Mouse (Mus musculus) ES-E14 (cell line): ENCODE data around the gene BC034090. TPM values are rescaled to one million over a fixed set of nuclear protein-coding genes. Genes with fewer than 3 reads are reported as not detected.

Experiments
- DNase-seq: peaks from one replicate; pipeline ENCODE4 v3.0.0-alpha.2; 2013; ENCODE audit warnings: low read depth, low spot score
- H3K27ac ChIP-seq: 2 replicates; pipeline ENCODE4 v1.5.1; 2012; ENCODE audit warnings: low read depth, mild to moderate bottlenecking, low read length, moderate library complexity, mixed read lengths; ENCODE audit not compliant: poor library complexity, insufficient read depth, severe bottlenecking
- H3K36me3 ChIP-seq: 2 replicates; pipeline ENCODE4 v1.6.1; 2012; ENCODE audit warnings: mild to moderate bottlenecking, low read length, moderate library complexity, mixed read lengths; ENCODE audit not compliant: control insufficient read depth, poor library complexity, insufficient read depth, severe bottlenecking
- H3K4me1 ChIP-seq, 2 experiments: fragments of 150-350 bp in 1 of 2; sonication (generic) in 1 of 2; 2 replicates each; pipeline ENCODE4 v1.6.1; 2012; ENCODE audit warnings: low read length in 2 of 2, mild to moderate bottlenecking in 1 of 2, mixed read lengths in 1 of 2; ENCODE audit not compliant: control insufficient read depth in 2 of 2, insufficient read depth in 2 of 2, poor library complexity in 1 of 2
- H3K4me3 ChIP-seq, 2 experiments: fragments of 150-350 bp in 1 of 2; sonication (generic) in 1 of 2; 2 replicates each; pipeline ENCODE4 v1.5.1; 2012; ENCODE audit warnings: low read length in 2 of 2, low read depth in 1 of 2, mild to moderate bottlenecking in 1 of 2, mixed read lengths in 1 of 2; ENCODE audit not compliant: insufficient read depth in 1 of 2, poor library complexity in 1 of 2, severe bottlenecking in 1 of 2
- H3K9ac ChIP-seq: 2 replicates; pipeline ENCODE4 v1.6.1; 2012; ENCODE audit warnings: low read depth, mild to moderate bottlenecking, low read length, mixed read lengths; ENCODE audit not compliant: poor library complexity, insufficient read depth, severe bottlenecking
- H3K9me3 ChIP-seq: fragments of 150-350 bp; sonication (generic); 2 replicates; pipeline ENCODE4 v1.6.1; 2012; ENCODE audit warnings: low read depth, mild to moderate bottlenecking, low read length; ENCODE audit not compliant: control insufficient read depth, insufficient read depth
- CHD2 ChIP-seq: IDR thresholded peaks from 2 replicates; pipeline ENCODE4 v1.6.1; 2014; ENCODE audit warnings: mild to moderate bottlenecking, low read depth, low read length, inconsistent platforms
- HCFC1 ChIP-seq: IDR thresholded peaks from 2 replicates; pipeline ENCODE4 v1.6.1; 2012; ENCODE audit warnings: low read length, inconsistent platforms, borderline replicate concordance; ENCODE audit not compliant: insufficient read depth
- MAFK ChIP-seq: IDR thresholded peaks from 2 replicates; pipeline ENCODE4 v1.6.1; 2014; ENCODE audit warnings: mild to moderate bottlenecking, low read depth, low read length, inconsistent platforms; ENCODE audit not compliant: insufficient read depth
- ZC3H11A ChIP-seq: IDR thresholded peaks from 2 replicates; pipeline ENCODE4 v1.6.1; 2012; ENCODE audit warnings: low read depth, mild to moderate bottlenecking, inconsistent platforms, low read length, borderline replicate concordance
- ZNF384 ChIP-seq: IDR thresholded peaks from 2 replicates; pipeline ENCODE4 v1.6.1; 2012; ENCODE audit warnings: low read depth, low read length, inconsistent platforms
- in situ Hi-C, 2 experiments: fragments of 600-800 bp; cut with MboI; formaldehyde crosslinking; loops; one replicate each; pipeline ENCODE4 v1.15.1; 2025; ENCODE audit warnings: low sequenced_read_pairs in 2 of 2, inconsistent platforms in 1 of 2; ENCODE audit not compliant: unreplicated experiment in 2 of 2
- total RNA-seq: library from RNA; depleted of rRNA; stranded (reverse); fragments of 300-350 nt; gene quantifications from 2 replicates; pipeline ENCODE4 v1.2.3, GENCODE M21; 2012

The BC034090 gene
- total RNA-seq, 1 experiment: 7.8 TPM

DNA sequence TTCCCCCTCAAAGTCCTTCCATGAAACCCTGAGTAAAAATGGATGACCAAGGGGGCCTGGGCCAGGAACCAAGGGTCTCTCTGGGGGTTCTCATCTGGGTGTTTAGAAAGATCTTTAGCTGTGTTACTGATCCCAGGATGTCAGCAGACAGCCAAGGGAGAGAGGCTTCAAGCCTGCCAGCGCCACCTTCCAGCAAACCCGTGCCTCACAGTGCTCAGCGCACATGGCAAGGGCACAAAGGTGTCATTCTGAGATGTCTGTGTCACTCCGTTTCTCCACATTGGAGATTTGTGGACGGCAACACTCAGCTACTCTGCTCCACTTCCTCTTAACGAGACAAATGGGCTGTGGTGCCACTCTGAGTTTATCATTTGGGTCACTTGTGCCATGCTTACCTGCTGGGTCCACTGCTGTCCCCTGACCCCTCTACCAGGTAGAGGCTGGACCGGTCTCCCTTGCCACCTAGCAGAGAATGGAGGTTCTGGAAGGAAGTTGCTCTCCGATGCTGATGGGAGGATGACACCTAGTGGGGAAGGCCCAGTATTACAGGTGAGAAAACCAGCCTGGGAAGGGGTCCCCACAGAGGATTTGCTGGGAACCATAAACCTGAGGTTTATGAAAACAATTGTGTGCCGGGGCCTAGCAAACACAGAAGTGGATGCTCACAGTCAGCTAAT, 26.2 kb downstream of the BC034090 start:
- DNase-seq: peak; percentile 39
- Histone ChIP-seq H3K4me1 (no peaks in the 10 kb centered on the region; a peak in 1 of 4 replicates), H3K27ac (no peak overlapping the region), H3K4me3 (no peak overlapping the region), H3K9me3 (no peaks in the 10 kb centered on the region), H3K36me3 (no peaks in the 10 kb centered on the region), H3K9ac (no peak overlapping the region)
- in situ Hi-C loops: loop anchor here (5.0 to 25.0 kb wide), 2 partner anchors 191 to 431 kb away; no protein-coding TSS in a partner anchor
- no peak for TF ChIP-seq HCFC1
- no peak for TF ChIP-seq CHD2
- no peak for TF ChIP-seq ZNF384
- no peak for TF ChIP-seq MAFK
- peak; percentile 93 for TF ChIP-seq ZC3H11A

- Histone ChIP-seq H3K36me3 (no peaks in the 10 kb centered on the region), H3K4me3 (no peak overlapping the region), H3K27ac (no peak overlapping the region), H3K4me1 (no peaks in the 10 kb centered on the region; a peak in 1 of 4 replicates), H3K9ac (no peak overlapping the region), H3K9me3 (no peaks in the 10 kb centered on the region)
- in situ Hi-C loops: loop anchor here (5.0 to 25.0 kb wide), 2 partner anchors 190 to 430 kb away; no protein-coding TSS in a partner anchor
- no peak for TF ChIP-seq CHD2
- TF ChIP-seq ZNF384: no peak
- no peak for TF ChIP-seq ZC3H11A
- no peak for TF ChIP-seq MAFK
- TF ChIP-seq HCFC1: no peak
- DNase-seq: no peak
These were observed 27.4 kb downstream of the BC034090 start for GRCm38 (mm10) chr1:155216844-155217243.

- H3K4me3 ChIP-seq: no peak overlapping the region
- TF ChIP-seq ZC3H11A (no peak), CHD2 (no peak), ZNF384 (no peak), MAFK (no peak), HCFC1 (no peak)
- H3K27ac ChIP-seq: no peak overlapping the region
- no peak overlapping the region for H3K9ac ChIP-seq
- H3K9me3 ChIP-seq: no peaks in the 10 kb centered on the region
- DNase-seq: no peak
- in situ Hi-C loops: loop anchor here (5.0 to 25.0 kb wide), 2 partner anchors 189 to 429 kb away; no protein-coding TSS in a partner anchor
- H3K36me3 ChIP-seq: no peaks in the 10 kb centered on the region
- H3K4me1 ChIP-seq: no peaks in the 10 kb centered on the region; a peak in 1 of 4 replicates
These were observed 27.9 kb downstream of the BC034090 start for GRCm38 (mm10) chr1:155216313-155216712.

DNA sequence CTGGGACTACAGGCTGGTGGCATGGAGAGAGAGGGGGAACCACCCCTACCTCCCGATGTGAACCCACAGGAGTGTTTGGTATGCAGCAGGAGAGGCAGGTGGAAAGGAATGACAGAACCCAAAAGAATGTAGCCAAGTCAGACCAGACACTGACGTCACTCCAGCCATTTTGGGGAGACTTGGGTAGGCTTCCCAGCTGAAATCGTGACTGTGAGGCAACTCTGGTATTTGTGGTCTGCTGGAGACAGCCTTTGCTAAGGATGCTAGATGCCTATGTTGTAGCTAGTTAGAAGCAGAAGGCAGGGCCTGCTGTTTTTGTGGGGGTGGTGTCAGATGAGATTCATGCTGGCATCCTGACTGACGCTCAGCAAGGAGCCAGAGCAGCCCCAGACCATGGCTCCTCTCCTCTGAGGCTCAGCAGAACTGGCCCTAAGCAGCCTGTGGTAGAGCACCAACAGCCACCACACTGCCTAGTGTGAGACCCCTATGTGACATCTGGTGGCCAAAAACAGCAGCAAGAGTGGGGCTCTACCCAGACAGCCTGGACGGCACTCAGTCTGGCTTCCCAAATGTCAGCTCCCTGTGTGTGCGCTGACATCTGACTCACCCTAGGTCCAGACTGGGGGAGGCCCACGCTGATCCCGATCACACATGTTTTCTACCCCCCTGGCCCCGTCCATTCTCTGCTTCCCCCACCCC, 29.0 kb downstream of the BC034090 start:
- in situ Hi-C loops: loop anchor here (5.0 to 25.0 kb wide), 2 partner anchors 188 to 428 kb away; no protein-coding TSS in a partner anchor
- TF ChIP-seq ZNF384: no peak
- TF ChIP-seq MAFK: no peak
- no peak for TF ChIP-seq CHD2
- no peak for TF ChIP-seq HCFC1
- no peak for TF ChIP-seq ZC3H11A
- Histone ChIP-seq H3K27ac (no peak overlapping the region), H3K4me3 (no peak overlapping the region), H3K36me3 (no peaks in the 10 kb centered on the region), H3K9me3 (no peaks in the 10 kb centered on the region), H3K4me1 (no peaks in the 10 kb centered on the region; a peak in 1 of 4 replicates), H3K9ac (no peak overlapping the region)
- no peak for DNase-seq
